Mouse (Mus musculus): ENCODE measurements at regions not wholly inside any gene's neighbourhood (a gene's known extent, or its start where the extent isn't known, plus 50 kb on each side); places are given as distances from the start of the nearest gene placed in this dataset.

- TF ChIP-seq EP300 (IDR thresholded peaks at IDR 0.05; ENCODE audit: low read depth) = no peak
- TF ChIP-seq CTCF (IDR thresholded peaks at IDR 0.05; ENCODE audit: low read depth) = no peak
Observed at GRCm38 (mm10) chr4:31612147-31612824, 351.6 kb upstream of the Map3k7 start.
